Mouse (Mus musculus): ENCODE measurements at regions not wholly inside any gene's neighbourhood (a gene's known extent, or its start where the extent isn't known, plus 50 kb on each side); places are given as distances from the start of the nearest gene placed in this dataset.

- TF ChIP-seq GATA1 (IDR thresholded peaks at IDR 0.05; ENCODE audit: borderline replicate concordance, low read length): no peak
- no peak for TF ChIP-seq CTCF (IDR thresholded peaks at IDR 0.05; ENCODE audit: low read depth, low read length)
- TF ChIP-seq TAL1 (conservative IDR thresholded peaks at IDR 0.05; ENCODE audit: low read depth, low read length): no peak
- TF ChIP-seq POLR2AphosphoS5 (IDR thresholded peaks at IDR 0.05; ENCODE audit: insufficient replicate concordance, low read depth, low read length): no peak
- no peak for TF ChIP-seq GATA2 (IDR thresholded peaks at IDR 0.05; ENCODE audit: borderline replicate concordance, low read depth, low read length)
These were observed 104.1 kb upstream of the Oxgr1 start for GRCm38 (mm10) chr14:120146312-120146711.

All from G1E (cell line).